Mouse (Mus musculus) stomach, embryonic 15.5 days (tissue): ENCODE measurements at regions not wholly inside any gene's neighbourhood (a gene's known extent, or its start where the extent isn't known, plus 50 kb on each side); places are given as distances from the start of the nearest gene placed in this dataset.

Experiments used
- ATAC-seq: fragments of 200-750 bp; cut with Nextera tagmentation; 2 replicates; pipeline ENCODE4 v1.8.0; 2017; ENCODE audit warnings: low read depth, moderate number of reproducible peaks, moderate TSS enrichment; ENCODE audit not compliant: insufficient read depth, low FRiP score
- H3K27ac ChIP-seq: fragments of 300-500 bp; sonication (generic); 2 replicates; pipeline ENCODE4 v1.5.1; 2015; ENCODE audit warnings: mild to moderate bottlenecking, inconsistent platforms
- H3K27me3 ChIP-seq: fragments of 300-500 bp; sonication (generic); replicated peaks from 2 replicates; pipeline ENCODE4 v1.6.1; 2015; ENCODE audit warnings: inconsistent platforms
- H3K36me3 ChIP-seq: fragments of 300-500 bp; sonication (generic); 2 replicates; pipeline ENCODE4 v1.6.1; 2015; ENCODE audit warnings: inconsistent platforms
- H3K4me1 ChIP-seq: fragments of 300-500 bp; sonication (generic); 2 replicates; pipeline ENCODE4 v1.6.1; 2015; ENCODE audit warnings: inconsistent platforms
- H3K4me2 ChIP-seq: fragments of 300-500 bp; sonication (generic); 2 replicates; pipeline ENCODE4 v1.6.1; 2015; ENCODE audit warnings: mild to moderate bottlenecking, inconsistent platforms
- H3K4me3 ChIP-seq: fragments of 300-500 bp; sonication (generic); replicated peaks from 2 replicates; pipeline ENCODE4 v1.5.1; 2015; ENCODE audit warnings: inconsistent platforms
- H3K9ac ChIP-seq: fragments of 300-500 bp; sonication (generic); 2 replicates; pipeline ENCODE4 v1.6.1; 2015; ENCODE audit warnings: inconsistent platforms
- H3K9me3 ChIP-seq: fragments of 300-500 bp; sonication (generic); 2 replicates; pipeline ENCODE4 v1.6.1; 2016; ENCODE audit warnings: inconsistent platforms
- WGBS: fragments of 180-500 bp; shearing (Covaris S2); methylation state at CpG from one replicate; pipeline ENCODE4 v1.1.7; 2015; 5-methylcytosine and 5-hydroxymethylcytosine counted together

- H3K4me1 ChIP-seq, result no peaks in the 10 kb centered on the region
- H3K4me3 ChIP-seq, result no peak overlapping the region
- ATAC-seq, result no peak
- H3K9me3 ChIP-seq, result no peaks in the 10 kb centered on the region
- no peaks in the 10 kb centered on the region for H3K27me3 ChIP-seq
- no peaks in the 10 kb centered on the region for H3K36me3 ChIP-seq
- no peak overlapping the region for H3K27ac ChIP-seq
- 86% methylated on average over 2 of the region's 2 CpGs for WGBS
- no peak overlapping the region for H3K4me2 ChIP-seq
- H3K9ac ChIP-seq, result no peak overlapping the region
These were observed 682.9 kb upstream of the Zeb2 start for GRCm38 (mm10) chr2:45800131-45800530.

GRCm38 (mm10) chr2:45793561-45793960, 676.4 kb upstream of the Zeb2 start:
- ATAC-seq, result no peak
- WGBS, result 50% methylated on average over 3 of the region's 3 CpGs

GRCm38 (mm10) chr2:45789739-45790138, 672.5 kb upstream of the Zeb2 start:
- H3K4me2 ChIP-seq, result no peak overlapping the region
- no peak overlapping the region for H3K9ac ChIP-seq
- no peak overlapping the region for H3K27ac ChIP-seq
- no peaks in the 10 kb centered on the region; the same call in 1 of the 2 replicates for H3K4me1 ChIP-seq
- no peaks in the 10 kb centered on the region for H3K27me3 ChIP-seq
- no peak for ATAC-seq
- 65% methylated on average over 4 of the region's 4 CpGs for WGBS
- H3K9me3 ChIP-seq, result no peaks in the 10 kb centered on the region
- H3K4me3 ChIP-seq, result no peak overlapping the region
- H3K36me3 ChIP-seq, result no peaks in the 10 kb centered on the region

More at GRCm38 (mm10) chr2:45793561-45793960, 676.4 kb upstream of the Zeb2 start:
- Histone ChIP-seq H3K27ac (no peak overlapping the region), H3K4me2 (no peak overlapping the region), H3K27me3 (no peaks in the 10 kb centered on the region), H3K9me3 (no peaks in the 10 kb centered on the region), H3K4me3 (no peak overlapping the region), H3K9ac (no peak overlapping the region), H3K36me3 (no peaks in the 10 kb centered on the region), H3K4me1 (no peaks in the 10 kb centered on the region)

- no peak for ATAC-seq
- no peak overlapping the region for H3K9ac ChIP-seq
- no peak overlapping the region for H3K27ac ChIP-seq
- H3K4me2 ChIP-seq, result peak overlapping the region; percentile 21; the same call in 1 of the 2 replicates
- no peaks in the 10 kb centered on the region for H3K27me3 ChIP-seq
- no peaks in the 10 kb centered on the region; the same call in 1 of the 2 replicates for H3K4me1 ChIP-seq
- 36% methylated on average over 16 of the region's 16 CpGs for WGBS
- no peak overlapping the region for H3K4me3 ChIP-seq
- H3K36me3 ChIP-seq, result no peaks in the 10 kb centered on the region
- H3K9me3 ChIP-seq, result no peaks in the 10 kb centered on the region
These were observed 670.7 kb upstream of the Zeb2 start for GRCm38 (mm10) chr2:45787732-45788390.

GRCm38 (mm10) chr2:45786787-45787186, 669.6 kb upstream of the Zeb2 start:
- no peaks in the 10 kb centered on the region for H3K27me3 ChIP-seq
- no peak for ATAC-seq

GRCm38 (mm10) chr2:45785684-45786083, 668.5 kb upstream of the Zeb2 start:
- Histone ChIP-seq H3K4me2 (no peak overlapping the region), H3K9ac (no peak overlapping the region), H3K36me3 (no peaks in the 10 kb centered on the region), H3K9me3 (no peaks in the 10 kb centered on the region), H3K27ac (no peak overlapping the region), H3K27me3 (no peaks in the 10 kb centered on the region), H3K4me3 (no peak overlapping the region), H3K4me1 (no peaks in the 10 kb centered on the region; the same call in 1 of the 2 replicates)
- WGBS, result 79% methylated on average over 2 of the region's 2 CpGs
- no peak for ATAC-seq

More at GRCm38 (mm10) chr2:45786787-45787186, 669.6 kb upstream of the Zeb2 start:
- no peak overlapping the region for H3K9ac ChIP-seq
- H3K4me2 ChIP-seq, result no peak overlapping the region
- H3K9me3 ChIP-seq, result no peaks in the 10 kb centered on the region
- no peak overlapping the region for H3K27ac ChIP-seq
- WGBS, result 54% methylated on average over 6 of the region's 6 CpGs
- no peaks in the 10 kb centered on the region; the same call in 1 of the 2 replicates for H3K4me1 ChIP-seq
- no peak overlapping the region for H3K4me3 ChIP-seq
- no peaks in the 10 kb centered on the region for H3K36me3 ChIP-seq

GRCm38 (mm10) chr2:45783634-45784412, 666.6 kb upstream of the Zeb2 start:
- no peak for ATAC-seq
- Histone ChIP-seq H3K9ac (no peak overlapping the region), H3K4me3 (no peak overlapping the region), H3K9me3 (no peaks in the 10 kb centered on the region), H3K4me2 (no peak overlapping the region), H3K36me3 (no peaks in the 10 kb centered on the region), H3K27ac (no peak overlapping the region), H3K27me3 (no peaks in the 10 kb centered on the region), H3K4me1 (no peaks in the 10 kb centered on the region; the same call in 1 of the 2 replicates)
- 76% methylated on average over 9 of the region's 9 CpGs for WGBS

- Histone ChIP-seq H3K4me2 (no peak overlapping the region), H3K4me3 (no peak overlapping the region), H3K4me1 (no peaks in the 10 kb centered on the region), H3K9ac (no peak overlapping the region), H3K36me3 (no peaks in the 10 kb centered on the region), H3K9me3 (no peaks in the 10 kb centered on the region), H3K27me3 (no peaks in the 10 kb centered on the region), H3K27ac (no peak overlapping the region)
- ATAC-seq, result no peak
- 86% methylated on average over 7 of the region's 7 CpGs for WGBS
These were observed 660.3 kb upstream of the Zeb2 start for GRCm38 (mm10) chr2:45777466-45777865.

- H3K36me3 ChIP-seq, result no peaks in the 10 kb centered on the region
- no peak overlapping the region for H3K27ac ChIP-seq
- H3K9me3 ChIP-seq, result no peaks in the 10 kb centered on the region
- H3K4me3 ChIP-seq, result no peak overlapping the region
- 81% methylated on average over 17 of the region's 17 CpGs for WGBS
- no peaks in the 10 kb centered on the region for H3K27me3 ChIP-seq
- ATAC-seq, result no peak
- H3K4me2 ChIP-seq, result no peak overlapping the region
- no peak overlapping the region for H3K9ac ChIP-seq
- no peaks in the 10 kb centered on the region for H3K4me1 ChIP-seq
These were observed 659.4 kb upstream of the Zeb2 start for GRCm38 (mm10) chr2:45776485-45777135.

- Histone ChIP-seq H3K36me3 (no peaks in the 10 kb centered on the region), H3K27ac (no peak overlapping the region), H3K4me3 (no peak overlapping the region), H3K9me3 (no peaks in the 10 kb centered on the region), H3K27me3 (no peaks in the 10 kb centered on the region), H3K4me2 (no peak overlapping the region), H3K4me1 (no peaks in the 10 kb centered on the region), H3K9ac (no peak overlapping the region)
- WGBS, result 80% methylated on average over 4 of the region's 4 CpGs
- ATAC-seq, result no peak
These were observed 658.5 kb upstream of the Zeb2 start for GRCm38 (mm10) chr2:45775691-45776090.

GRCm38 (mm10) chr2:45774416-45774815, 657.2 kb upstream of the Zeb2 start:
- 82% methylated on average over 3 of the region's 3 CpGs for WGBS
- Histone ChIP-seq H3K27ac (no peak overlapping the region), H3K4me2 (no peak overlapping the region), H3K27me3 (no peaks in the 10 kb centered on the region), H3K9me3 (no peaks in the 10 kb centered on the region), H3K4me3 (no peak overlapping the region), H3K9ac (no peak overlapping the region), H3K4me1 (no peaks in the 10 kb centered on the region), H3K36me3 (no peaks in the 10 kb centered on the region)
- ATAC-seq, result no peak

GRCm38 (mm10) chr2:45757176-45757575, 640.0 kb upstream of the Zeb2 start:
- Histone ChIP-seq H3K36me3 (no peaks in the 10 kb centered on the region), H3K27me3 (no peaks in the 10 kb centered on the region), H3K4me2 (no peak overlapping the region), H3K4me1 (no peaks in the 10 kb centered on the region), H3K27ac (no peak overlapping the region), H3K4me3 (no peak overlapping the region), H3K9ac (no peak overlapping the region), H3K9me3 (no peaks in the 10 kb centered on the region)
- ATAC-seq, result no peak
- WGBS, result 68% methylated on average over 1 of the region's 1 CpGs
